Mouse (Mus musculus) G1E (cell line): Measurements from ENCODE around the gene Itgae.
A peak's percentile ranks its signal among the peaks of the same experiment; 100 is the strongest.

Experiments used
- CTCF ChIP-seq: IDR thresholded peaks from 2 replicates; pipeline ENCODE4 v1.5.1; 2012; ENCODE audit warnings: low read depth, low read length, inconsistent platforms, mixed read lengths
- GATA1 ChIP-seq: IDR thresholded peaks from 2 replicates; pipeline ENCODE4 v1.6.1; 2012; ENCODE audit warnings: borderline replicate concordance, low read length, inconsistent platforms, mixed read lengths
- POLR2AphosphoS5 ChIP-seq: IDR thresholded peaks from 2 replicates; pipeline ENCODE4 v1.6.1; 2012; ENCODE audit warnings: low read depth, low read length, inconsistent platforms; ENCODE audit not compliant: insufficient replicate concordance
- TAL1 ChIP-seq: conservative IDR thresholded peaks from 2 replicates; pipeline ENCODE4 v1.6.1; 2012; ENCODE audit warnings: low read depth, low read length, inconsistent platforms, mixed read lengths

GRCm38 (mm10) chr11:73169231-73169630, 78.8 kb downstream of the Itgae start:
- TF ChIP-seq CTCF = peak; percentile 73
- TF ChIP-seq TAL1 = no peak
- no peak for TF ChIP-seq GATA1
- no peak for TF ChIP-seq POLR2AphosphoS5
